Mouse (Mus musculus) lung, adult 2 months (tissue): Measurements from ENCODE around the gene Cdan1. TPM values are rescaled to one million over a fixed set of nuclear protein-coding genes. Genes with fewer than 3 reads are reported as not detected.

ENCODE experiments used
- DNase-seq: peaks from one replicate; pipeline ENCODE4 v3.0.0; 2022
- H3K4me1 ChIP-seq: fragments of 200-500 bp; 2 replicates; pipeline ENCODE4 v1.6.1; 2011; ENCODE audit warnings: low read length; ENCODE audit not compliant: control insufficient read depth, insufficient read depth
- H3K4me3 ChIP-seq: fragments of 200-500 bp; replicated peaks from 2 replicates; pipeline ENCODE3; 2011; ENCODE audit warnings: low read depth, mild to moderate bottlenecking, control low read depth, low read length; ENCODE audit errors: extremely low read depth
- CTCF ChIP-seq: fragments of 200-500 bp; IDR thresholded peaks from 2 replicates; pipeline ENCODE4 v1.5.1; 2011; ENCODE audit warnings: mild to moderate bottlenecking, low read length, control low read depth; ENCODE audit not compliant: insufficient read depth
- POLR2A ChIP-seq: fragments of 200-500 bp; IDR thresholded peaks from 2 replicates; pipeline ENCODE4 v1.6.1; 2011; ENCODE audit warnings: low read depth, mild to moderate bottlenecking, control low read depth, low read length, borderline replicate concordance; ENCODE audit errors: extremely low read depth
- WGBS: fragments of 180-500 bp; shearing (Covaris S2); methylation state at CpG from one replicate; pipeline ENCODE4 v1.1.7; 2018; 5-methylcytosine and 5-hydroxymethylcytosine counted together
- polyA plus RNA-seq: library from polyadenylated mRNA; depleted of rRNA; stranded (reverse); fragments of >200 nt; gene quantifications from 2 replicates; pipeline ENCODE4 v1.2.3, GENCODE M21; 2012; rRNA removed

Cdan1 gene
- polyA plus RNA-seq, 1 experiment: 14.4 TPM

DNA sequence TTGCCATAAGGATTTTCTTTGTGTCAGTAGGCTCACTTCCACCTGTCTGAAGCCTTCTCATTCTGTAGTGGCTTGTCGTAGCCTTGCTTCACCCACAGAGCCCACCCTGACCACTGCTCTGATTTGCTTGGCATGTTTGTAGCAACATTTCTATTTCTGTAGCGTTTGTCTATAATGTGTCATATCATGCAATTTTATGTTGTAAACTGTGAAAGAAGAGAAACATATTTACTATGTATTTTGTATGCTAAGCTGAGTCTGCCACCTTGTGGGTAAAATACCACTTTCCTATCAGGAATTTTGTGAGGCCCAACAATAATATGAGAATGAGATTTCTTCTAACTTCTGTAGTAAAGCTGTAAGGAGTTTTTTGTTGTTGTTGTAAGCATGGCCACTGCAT is 179.7 kb downstream of the Cdan1 start:
- TF ChIP-seq POLR2A (no peak), CTCF (peak; percentile 16; the same call in 1 of the 2 replicates)
- Histone ChIP-seq H3K4me1 (no peaks in the 10 kb centered on the region), H3K4me3 (no peak overlapping the region)
- 42% methylated on average over 2 of the region's 2 CpGs for WGBS
- DNase-seq: no peak

- no peak overlapping the region for H3K4me3 ChIP-seq
- peaks cover 8% of the 10 kb centered on the region for H3K4me1 ChIP-seq
- DNase-seq: no peak
- TF ChIP-seq POLR2A (no peak), CTCF (no peak)
- WGBS: 70% methylated on average over 2 of the region's 2 CpGs
These were observed 182.5 kb downstream of the Cdan1 start for GRCm38 (mm10) chr2:120667446-120667845.

Other genes starting within 250 kb of the Cdan1 start
- gene Haus2, start 240.7 kb downstream of the Cdan1 start, polyA plus RNA-seq: 2.1 and 3.2 TPM in 2 replicates
- 9.3 and 12.9 TPM in 2 replicates for gene Lrrc57, start 240.6 kb downstream of the Cdan1 start, polyA plus RNA-seq
- 28.3 and 34.7 TPM in 2 replicates for gene Stard9, start 221.0 kb downstream of the Cdan1 start, polyA plus RNA-seq
- gene Ttbk2, start 476 bp upstream of the Cdan1 start, polyA plus RNA-seq: 3.9 and 4.0 TPM in 2 replicates
- 47.9 and 49.1 TPM in 2 replicates for gene Ubr1, start 120.6 kb upstream of the Cdan1 start, polyA plus RNA-seq
- gene Tmem62, start 126.9 kb upstream of the Cdan1 start, polyA plus RNA-seq: 10.0 and 12.5 TPM in 2 replicates
- gene Ccndbp1, start 158.3 kb upstream of the Cdan1 start, polyA plus RNA-seq: 20.9 and 28.5 TPM in 2 replicates
- 0.06 and 0.13 TPM in 2 replicates for gene Epb42, start 186.9 kb upstream of the Cdan1 start, polyA plus RNA-seq
- 0.08 and 1.1 TPM in 2 replicates for gene Tgm5, start 235.7 kb upstream of the Cdan1 start, polyA plus RNA-seq